Mouse (Mus musculus): ENCODE results near the gene Gm12695.

Gene Gm12695

GRCm38 (mm10) chr4:96697511-96698217 lies 87.3 kb downstream of the Gm12695 start:
- DNase-seq, result no peak

- DNase-seq, result peak in 1 of 2 experiments; percentile 24
These were observed 88.2 kb downstream of the Gm12695 start for GRCm38 (mm10) chr4:96696614-96697360.

GRCm38 (mm10) chr4:96687358-96687803 lies 97.6 kb downstream of the Gm12695 start:
- no peak for DNase-seq

GRCm38 (mm10) chr4:96683474-96683873 lies 101.5 kb downstream of the Gm12695 start:
- DNase-seq, result no peak

- DNase-seq, result no peak
These were observed 104.0 kb downstream of the Gm12695 start for GRCm38 (mm10) chr4:96680966-96681365.

- peak; percentile 49 to 65 for DNase-seq
These were observed 104.8 kb downstream of the Gm12695 start for GRCm38 (mm10) chr4:96680233-96680632.

Measured in kidney, adult 8-10 months (tissue).